Mouse (Mus musculus): ENCODE measurements around the gene Raver2.

Raver2 gene

DNA sequence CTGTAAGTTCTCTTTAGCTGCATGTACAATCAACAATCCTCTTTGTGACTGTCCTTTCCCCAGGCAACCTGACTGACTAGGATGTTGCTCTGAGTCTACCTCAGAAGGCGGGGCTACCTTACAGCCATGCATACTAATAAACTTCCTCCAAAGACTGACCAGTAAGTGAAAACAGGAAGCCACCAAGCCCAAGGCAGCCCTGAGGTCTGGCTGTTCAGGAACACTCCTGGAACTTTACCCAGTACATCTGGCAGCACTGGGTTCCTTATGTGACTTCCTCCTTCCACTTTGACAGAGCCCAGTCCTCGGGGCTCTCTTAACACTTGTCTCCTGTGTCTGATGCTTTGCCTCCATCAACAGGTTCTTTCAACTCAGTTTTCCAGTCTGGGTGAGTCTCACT lies 104.0 kb downstream of the Raver2 start:
- no peak for DNase-seq (ENCODE audit: extremely low read depth, insufficient read length, low spot score)

DNA sequence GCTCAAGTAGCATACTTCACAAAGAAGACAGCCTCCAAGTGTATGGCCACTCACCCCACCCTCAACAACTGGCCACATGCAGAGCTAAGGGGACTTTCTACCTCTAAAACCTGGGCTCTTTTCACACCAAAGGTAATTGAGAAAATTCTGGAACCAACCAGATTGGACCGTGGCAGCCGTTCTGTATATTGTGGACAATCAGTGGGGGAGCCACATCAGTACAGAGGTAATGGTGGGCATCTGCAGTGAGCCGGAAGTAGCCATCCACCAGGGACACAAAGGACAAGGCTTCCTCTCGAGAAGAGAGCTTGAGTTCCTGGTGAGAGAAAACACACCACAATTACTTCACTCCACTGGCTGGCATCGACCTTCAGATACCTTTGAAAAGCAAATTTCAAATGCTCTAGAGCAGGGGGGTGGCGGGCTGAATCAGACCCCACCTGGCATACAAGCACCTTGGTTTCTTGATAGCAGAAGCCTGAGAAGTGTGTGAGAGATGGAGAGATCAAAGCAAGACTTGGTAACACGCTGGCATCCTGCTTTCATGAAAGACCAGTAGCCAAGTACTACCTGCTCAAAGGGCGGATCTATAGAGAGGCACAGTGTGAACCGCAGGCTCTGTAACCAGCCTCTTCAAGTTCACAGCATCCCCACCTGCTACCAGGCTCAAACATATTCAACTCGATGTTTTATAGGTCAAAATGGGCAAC lies 106.3 kb downstream of the Raver2 start:
- no peak for DNase-seq (ENCODE audit: extremely low read depth, insufficient read length, low spot score)

DNA sequence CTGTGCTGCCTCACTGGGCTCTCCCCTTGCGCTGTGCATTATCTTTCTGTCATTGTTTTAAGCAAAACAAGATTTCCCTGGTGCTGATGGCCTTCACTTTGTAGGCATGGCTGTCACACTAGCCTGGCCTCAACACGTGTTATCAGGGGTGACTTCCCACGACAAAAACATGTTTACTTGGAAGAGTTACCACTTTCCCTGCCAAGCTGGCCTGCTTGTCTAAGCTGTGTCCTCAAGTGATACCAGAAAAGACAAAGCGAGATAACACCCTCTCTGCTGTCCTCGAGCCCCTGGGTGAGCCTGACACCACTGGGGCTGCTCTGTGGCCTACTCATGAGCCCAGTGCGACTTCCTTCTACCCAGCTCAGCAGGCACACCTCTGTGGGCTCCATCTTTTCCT lies 107.3 kb downstream of the Raver2 start:
- no peak for DNase-seq (ENCODE audit: extremely low read depth, insufficient read length, low spot score)

DNA sequence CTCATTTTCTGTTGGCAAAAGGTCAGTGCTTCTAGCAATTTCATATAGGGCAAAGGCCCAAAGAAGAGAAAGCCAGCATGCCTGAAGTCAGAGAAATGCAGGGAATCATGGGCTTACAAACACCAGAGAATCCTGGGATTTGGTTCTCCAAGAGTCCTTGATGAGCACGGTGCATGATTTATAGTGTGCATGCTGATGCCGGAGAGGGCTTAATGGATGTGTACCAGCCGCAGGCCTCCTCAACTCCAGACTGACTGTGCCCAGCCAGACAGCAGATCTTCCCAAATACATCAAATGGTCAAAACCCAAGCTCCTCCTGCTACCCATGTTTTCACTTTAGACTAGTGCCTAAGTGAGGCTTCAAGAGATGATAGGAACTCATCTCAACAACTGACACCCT lies 109.0 kb downstream of the Raver2 start:
- DNase-seq (ENCODE audit: extremely low read depth, insufficient read length, low spot score), result no peak

DNA sequence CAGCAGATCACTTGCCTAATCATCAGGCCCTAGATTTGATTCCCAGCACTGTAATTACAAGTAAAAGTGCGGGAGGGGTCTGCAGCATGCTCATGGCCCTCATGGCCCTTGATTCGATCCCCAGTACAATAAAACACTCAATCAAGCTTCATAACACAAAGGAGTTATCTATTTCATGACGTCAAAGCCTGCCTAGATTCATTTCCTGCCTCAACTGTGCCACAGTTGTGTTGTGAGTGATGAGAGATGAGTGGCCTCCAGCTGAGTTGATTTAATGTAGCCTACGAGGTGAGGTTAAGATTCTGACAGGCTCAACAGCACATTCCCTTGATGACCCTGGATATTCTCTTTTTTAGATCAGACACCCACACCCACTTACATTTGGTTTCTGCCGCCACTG lies 110.3 kb downstream of the Raver2 start:
- DNase-seq (ENCODE audit: extremely low read depth, insufficient read length, low spot score), result no peak

DNA sequence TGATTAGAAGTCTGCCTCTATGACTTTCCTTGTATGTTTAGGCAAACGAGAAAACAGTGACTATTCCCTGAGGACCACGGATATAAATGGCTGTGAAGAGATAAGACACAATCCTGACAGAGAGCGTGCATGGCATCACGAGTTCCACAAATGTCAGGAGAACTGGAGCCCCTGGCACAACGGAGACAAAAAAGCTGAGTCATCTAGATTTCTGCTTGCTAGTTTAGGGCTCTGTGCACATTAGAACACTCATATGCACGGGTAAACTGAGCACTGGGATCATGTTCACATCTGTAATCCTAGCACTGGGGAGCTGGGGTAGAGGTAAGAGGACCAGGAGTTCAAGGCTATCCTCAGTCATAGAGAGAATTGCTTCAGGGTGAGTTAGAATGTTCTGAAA lies 111.1 kb downstream of the Raver2 start:
- DNase-seq (ENCODE audit: extremely low read depth, insufficient read length, low spot score), result no peak

DNA sequence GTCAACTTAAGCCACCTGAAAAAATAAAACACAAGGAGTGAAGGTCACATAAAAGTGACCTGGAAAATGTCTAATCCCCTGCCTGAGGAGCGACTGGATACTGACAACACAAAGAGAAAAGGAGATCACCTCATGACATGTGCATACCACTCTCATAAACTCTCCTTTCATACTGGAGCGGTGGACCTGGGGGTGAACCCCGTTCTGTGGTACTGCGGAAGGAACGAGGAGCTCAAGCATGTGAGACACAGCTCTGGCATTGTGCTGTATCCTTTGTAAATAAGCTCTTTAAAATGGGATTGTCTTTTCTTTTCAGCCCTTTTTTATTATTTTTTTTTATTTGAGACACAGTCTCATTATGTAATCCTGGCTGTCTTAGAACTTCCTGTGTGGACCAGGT lies 111.9 kb downstream of the Raver2 start:
- DNase-seq (ENCODE audit: extremely low read depth, insufficient read length, low spot score), result no peak

DNA sequence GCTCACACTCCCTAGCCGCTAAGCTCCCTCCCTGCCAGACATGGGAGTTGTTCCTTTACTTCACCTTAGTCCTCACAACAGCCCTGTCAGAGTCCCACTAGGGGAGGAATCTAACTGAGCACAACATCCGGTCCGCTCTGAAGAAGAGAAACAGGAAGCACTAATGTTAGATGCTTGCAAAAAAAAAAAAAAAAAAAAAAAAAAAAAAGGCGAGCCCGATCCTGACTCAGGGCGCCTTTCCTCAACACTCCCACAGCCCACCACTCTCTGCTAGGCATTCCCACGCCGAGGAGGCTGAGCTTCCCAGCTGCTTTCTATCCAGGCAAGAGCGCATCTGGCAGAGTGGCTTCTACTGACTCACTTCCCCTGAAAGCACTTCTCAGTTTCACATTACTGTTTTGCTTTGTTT lies 113.8 kb downstream of the Raver2 start:
- DNase-seq (ENCODE audit: extremely low read depth, insufficient read length, low spot score), result no peak

DNA sequence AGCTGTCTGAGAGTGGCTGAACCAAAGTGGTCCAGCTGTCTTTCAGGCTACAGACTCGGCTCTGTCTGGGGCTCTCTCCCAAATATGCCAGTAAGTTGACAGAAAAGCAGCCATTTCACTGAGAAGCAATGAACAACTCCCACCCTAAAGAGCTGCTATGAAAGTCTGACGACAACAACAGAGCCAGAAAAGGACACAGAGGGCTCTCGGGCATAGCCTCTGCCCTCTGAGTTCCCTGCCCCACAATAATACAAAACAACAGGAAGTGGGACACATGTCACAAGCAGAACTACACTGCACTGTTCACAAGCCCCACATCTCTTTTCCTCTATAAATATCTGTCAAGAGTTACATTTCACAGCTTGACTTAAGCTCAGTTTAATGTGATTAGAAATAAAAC lies 116.4 kb downstream of the Raver2 start:
- DNase-seq (ENCODE audit: extremely low read depth, insufficient read length, low spot score), result no peak

DNA sequence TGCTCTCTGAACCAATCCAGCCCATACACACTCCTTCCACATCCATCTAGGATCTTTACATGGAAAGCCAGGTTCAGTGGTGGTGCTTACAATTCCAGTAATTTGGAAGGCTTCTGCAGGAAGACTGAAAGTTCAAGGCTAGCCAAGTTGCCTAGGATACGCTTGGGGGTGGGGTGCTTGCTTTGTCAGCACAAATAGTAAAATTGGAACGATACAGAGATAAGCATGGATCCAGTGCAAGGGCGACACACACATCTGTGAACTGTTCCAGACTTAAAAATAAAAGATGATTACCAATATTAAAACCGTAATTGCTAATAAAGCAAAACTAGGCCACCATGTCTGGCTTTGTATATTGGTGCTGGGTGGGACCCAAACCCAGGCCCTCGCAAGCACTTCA lies 117.8 kb downstream of the Raver2 start:
- DNase-seq (ENCODE audit: extremely low read depth, insufficient read length, low spot score), result no peak

DNA sequence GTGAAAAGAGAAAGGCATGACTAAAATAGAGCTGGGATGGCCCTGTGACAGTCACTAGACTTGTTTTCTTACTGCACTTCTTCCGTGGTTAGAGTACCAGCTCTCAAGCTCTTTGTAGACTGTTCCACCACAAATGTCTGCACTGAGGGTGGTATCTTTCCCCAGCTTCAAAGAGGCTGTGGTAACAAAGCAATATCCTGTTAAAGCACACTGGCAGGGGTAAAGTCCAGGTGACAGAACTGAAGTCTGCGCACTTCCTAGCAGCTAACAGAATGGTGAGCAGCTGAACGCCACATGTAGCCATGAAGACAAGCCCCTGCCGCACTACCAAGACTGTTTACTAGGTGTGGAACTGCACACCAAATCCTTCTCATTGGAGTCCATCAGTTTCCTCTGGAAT lies 118.6 kb downstream of the Raver2 start:
- DNase-seq (ENCODE audit: extremely low read depth, insufficient read length, low spot score), result no peak

DNA sequence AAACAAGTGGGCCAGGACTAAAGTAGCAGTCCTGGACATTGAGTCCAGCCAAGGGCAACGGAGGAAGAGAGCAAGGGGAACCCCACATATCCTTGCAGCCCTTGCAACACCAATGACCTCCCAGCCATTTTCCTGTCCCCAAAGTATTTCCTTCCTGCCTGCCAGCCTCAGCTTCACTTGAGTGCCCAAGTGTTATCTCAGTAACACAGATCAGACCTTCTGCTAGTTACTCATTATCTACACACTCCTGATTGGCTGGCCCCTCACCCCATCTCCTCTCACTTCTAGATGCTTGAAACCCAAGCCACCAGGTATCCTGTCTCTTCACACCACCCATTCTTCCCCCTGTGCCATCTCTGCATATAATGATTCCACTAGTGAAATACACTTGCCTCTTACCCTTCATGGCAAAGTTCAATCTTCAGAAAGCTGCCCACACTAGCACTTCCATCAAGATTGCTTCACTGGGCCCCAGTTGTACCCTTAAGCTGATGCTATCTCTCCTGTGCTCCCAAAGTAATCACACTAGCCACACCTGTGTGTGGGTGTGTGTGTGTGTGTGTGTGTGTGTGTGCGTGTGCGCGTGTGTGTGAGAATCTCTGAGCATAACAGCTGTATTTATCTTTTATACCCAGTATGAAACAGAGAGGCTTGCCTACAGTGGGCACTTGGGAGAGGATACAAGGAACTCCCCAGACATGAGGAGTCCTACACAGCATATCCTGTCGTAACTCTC lies 123.6 kb downstream of the Raver2 start:
- no peak for DNase-seq (ENCODE audit: extremely low read depth, insufficient read length, low spot score)

DNA sequence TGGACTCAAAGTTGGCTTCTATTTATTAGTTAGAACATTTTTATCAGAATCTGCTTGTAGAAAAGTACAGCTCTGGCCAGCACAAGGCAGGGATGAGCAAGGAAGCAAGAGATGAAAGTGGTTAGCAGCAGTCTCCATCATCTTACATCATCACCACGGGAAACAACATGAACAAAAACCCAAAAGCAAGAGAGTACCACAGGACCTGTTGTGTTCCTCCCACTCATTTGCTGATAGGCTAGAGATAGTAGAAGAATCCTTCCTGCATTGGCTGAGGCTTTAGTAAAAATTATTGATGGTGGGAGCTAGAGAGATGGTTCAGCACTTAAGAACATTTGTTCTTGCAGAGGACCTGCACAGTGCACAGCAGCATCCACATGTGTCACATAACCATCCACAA lies 125.4 kb downstream of the Raver2 start:
- DNase-seq (ENCODE audit: extremely low read depth, insufficient read length, low spot score), result no peak

DNA sequence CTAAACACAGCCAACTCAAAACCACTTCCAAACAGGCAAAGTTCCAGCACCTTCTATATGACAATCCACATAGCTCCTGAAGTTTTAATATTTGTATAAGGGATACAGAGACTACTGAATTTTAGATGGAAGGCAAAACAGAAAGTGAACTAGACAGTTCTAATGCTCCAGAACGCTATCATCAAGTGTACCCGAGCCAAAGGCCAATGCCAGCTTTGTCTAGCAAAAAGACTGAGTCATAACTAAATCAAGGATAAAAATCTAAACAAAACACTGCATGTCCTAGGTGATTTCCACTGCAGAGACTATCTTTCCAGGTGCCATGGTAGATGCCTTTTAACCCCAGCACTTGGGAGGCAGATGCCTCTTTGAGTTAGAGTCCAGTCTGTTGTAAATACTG lies 127.6 kb downstream of the Raver2 start:
- DNase-seq (ENCODE audit: extremely low read depth, insufficient read length, low spot score), result peak; percentile 7

DNA sequence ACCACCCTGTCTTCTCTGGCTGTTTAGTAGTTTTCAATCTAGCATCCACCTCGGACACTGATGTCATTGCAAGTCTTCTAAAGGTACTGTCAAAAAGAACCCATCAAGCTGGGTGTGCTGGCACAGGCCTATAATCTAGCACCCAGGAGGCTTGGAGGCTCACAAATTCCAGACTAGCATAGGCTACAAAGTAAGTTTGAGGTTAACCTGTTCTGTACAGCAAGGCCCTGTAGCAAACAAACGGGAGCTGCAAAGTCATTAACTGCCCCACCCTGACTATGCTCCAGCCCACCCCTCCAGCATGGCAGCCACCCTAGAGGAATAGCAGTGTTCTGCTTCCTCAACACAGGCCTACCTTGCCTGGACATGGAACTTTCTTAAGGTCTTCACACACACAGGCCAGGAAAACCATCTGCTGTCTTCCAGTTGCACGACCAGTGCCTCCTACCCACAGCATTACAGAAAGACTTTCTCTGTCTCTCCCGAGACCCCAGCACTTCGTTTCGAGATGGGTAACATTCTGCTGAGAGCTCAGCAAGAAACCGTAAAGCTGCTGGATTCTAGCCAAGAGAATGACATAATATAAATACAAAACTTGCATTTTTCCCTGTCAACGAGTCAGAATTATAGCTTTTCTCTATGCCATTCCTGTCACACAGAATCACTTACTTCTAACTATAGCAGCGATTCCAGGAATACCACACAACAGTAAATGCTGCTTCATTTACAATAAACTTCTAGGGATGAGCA lies 128.8 kb downstream of the Raver2 start:
- DNase-seq (ENCODE audit: extremely low read depth, insufficient read length, low spot score), result no peak

DNA sequence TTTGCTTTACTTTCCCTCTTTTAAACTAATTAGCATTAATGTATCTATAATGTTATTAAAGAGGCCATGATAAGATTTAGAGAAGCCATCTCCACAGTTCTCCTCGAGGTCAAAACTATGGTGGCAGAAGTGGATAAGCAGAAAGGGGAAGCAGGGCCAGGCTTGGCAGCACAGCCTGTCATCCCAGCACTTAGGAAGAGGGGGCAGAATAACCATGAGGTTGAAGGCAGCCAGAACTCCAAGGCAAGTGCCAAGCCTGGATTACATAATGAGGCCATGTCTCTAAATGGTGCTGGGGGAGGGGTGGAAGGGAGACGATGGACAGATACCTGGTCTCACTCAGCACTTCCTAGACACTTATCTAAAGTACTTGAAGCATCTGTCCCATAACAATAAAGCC lies 129.6 kb downstream of the Raver2 start:
- DNase-seq (ENCODE audit: extremely low read depth, insufficient read length, low spot score), result no peak

DNA sequence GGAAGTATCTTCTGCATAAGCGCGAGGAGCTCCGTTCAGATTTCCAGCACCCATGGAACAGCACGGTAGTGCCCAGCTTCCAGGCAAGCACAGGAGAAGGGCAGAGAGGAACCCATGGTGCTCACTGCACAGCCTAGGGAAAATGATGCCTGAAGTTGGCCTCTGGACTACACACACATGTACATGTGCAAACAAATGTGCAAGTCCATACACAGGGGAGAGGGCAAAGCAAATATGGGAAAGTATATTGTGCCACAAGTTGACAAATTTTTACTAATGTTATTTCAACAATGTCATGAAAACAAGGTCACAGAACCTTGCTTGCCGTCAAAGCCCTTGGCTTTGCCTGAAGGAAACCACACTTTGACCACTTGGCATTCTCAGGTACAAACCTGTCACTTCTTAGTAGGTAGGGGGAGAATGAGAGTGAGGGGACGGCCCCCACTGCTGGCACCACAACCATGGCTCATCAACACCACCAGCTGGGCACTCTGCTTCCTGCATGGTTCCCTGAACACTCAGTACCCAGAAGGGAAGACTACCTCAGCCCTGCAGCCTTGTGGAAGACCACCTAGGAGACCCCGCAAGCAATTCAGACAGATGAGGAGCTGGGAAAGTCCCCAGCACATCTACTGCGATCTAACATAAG lies 130.8 kb downstream of the Raver2 start:
- DNase-seq (ENCODE audit: extremely low read depth, insufficient read length, low spot score), result no peak
